Mouse (Mus musculus) erythroblast, adult 5-6 weeks (primary cell): ENCODE measurements around the gene Padi4. TPM values are rescaled to one million over a fixed set of nuclear protein-coding genes. Genes with fewer than 3 reads are reported as not detected.

Experiments used
- ATAC-seq: replicated peaks from 2 replicates; pipeline ENCODE4 v1.8.0; 2016; ENCODE audit warnings: moderate number of reproducible peaks, mild to moderate bottlenecking, moderate TSS enrichment, inconsistent platforms; ENCODE audit not compliant: poor library complexity, low FRiP score, severe bottlenecking
- total RNA-seq, 2 experiments: library from RNA; stranded (forward) in 1 of 2; stranded (reverse) in 1 of 2; fragments of 150-400 nt in 1 of 2; fragments of 200-764, 138-1000 nt in 1 of 2; gene quantifications; 2 replicates each; pipeline versions ENCODE4 v1.2.3 to v1.2.4; 2015 to 2017; ENCODE audit warnings: low replicate concordance in 2 of 2

Padi4 gene
- total RNA-seq (2015; ENCODE audit: low replicate concordance): 17.6 and 18.6 TPM in 2 replicates
- total RNA-seq (2017; ENCODE audit: low replicate concordance): 11.6 and 13.5 TPM in 2 replicates

DNA sequence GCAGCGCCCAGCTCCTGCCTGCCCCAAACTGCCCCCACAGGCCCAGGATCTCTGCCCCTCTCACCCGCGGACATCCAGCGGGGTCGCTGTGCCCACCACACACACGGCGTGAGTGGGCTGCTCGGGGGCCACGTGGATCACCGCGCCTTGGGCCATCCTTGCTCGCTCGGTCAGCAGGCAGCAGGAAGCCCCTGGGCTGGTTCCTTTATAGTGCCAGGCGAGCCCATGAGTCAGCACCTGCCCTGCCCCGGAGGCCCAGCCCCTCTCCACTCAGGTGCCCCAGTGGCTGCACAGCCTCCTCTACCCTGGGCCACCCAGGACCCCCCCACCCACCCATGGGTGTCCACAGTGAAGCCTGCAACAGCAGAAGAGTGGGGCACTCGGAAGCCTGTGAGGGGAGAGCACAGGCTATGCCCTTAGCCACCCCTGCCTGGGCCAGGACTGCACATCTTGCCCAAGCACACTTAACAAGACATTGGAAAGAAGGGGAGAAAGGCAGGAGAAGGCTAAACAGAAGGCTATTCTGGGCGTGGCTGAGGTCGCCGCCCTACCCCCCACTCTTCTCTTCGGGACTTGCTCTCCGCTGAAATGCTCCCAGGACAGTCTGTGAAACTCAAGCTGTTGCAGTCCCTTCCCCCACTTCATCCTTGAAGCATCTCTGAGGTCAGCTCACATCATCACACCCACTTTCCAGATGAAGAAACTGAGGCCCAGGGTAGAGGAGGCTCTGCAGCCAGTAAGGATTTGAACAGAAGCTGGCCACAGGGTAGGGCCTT is at the start of gene Padi4:
Padi4 (minus strand) TSS at position 212 of the 776 bp plus-strand sequence.
- ATAC-seq: no peak

GRCm38 (mm10) chr4:140821988-140822387 is 48.0 kb upstream of the Padi4 start:
- peak; percentile 48; the same call in 1 of the 2 replicates for ATAC-seq

- ATAC-seq: no peak
These were observed 43.4 kb upstream of the Padi4 start for GRCm38 (mm10) chr4:140817413-140817812.

GRCm38 (mm10) chr4:140815996-140816917 is 42.2 kb upstream of the Padi4 start:
- ATAC-seq: no peak

DNA sequence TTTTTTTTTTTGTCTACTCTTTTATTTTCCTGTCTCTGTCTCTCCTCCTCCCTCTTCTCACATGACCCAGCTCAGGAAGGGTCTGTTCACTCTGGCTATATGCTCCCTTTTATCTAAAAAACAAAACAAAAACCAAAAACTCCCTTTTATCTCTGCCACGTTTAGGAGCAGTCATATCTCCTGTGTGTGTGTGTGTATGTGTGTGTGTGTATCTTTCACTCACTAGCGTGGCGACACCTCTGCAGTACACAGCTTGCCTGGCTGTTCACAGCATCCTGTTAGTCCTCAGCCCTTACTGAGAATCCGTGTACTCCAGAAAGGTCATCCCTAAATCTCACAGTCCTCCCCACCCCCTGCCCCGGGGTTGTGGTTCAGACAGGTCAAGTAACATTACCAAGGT is 41.5 kb upstream of the Padi4 start:
- ATAC-seq: no peak

DNA sequence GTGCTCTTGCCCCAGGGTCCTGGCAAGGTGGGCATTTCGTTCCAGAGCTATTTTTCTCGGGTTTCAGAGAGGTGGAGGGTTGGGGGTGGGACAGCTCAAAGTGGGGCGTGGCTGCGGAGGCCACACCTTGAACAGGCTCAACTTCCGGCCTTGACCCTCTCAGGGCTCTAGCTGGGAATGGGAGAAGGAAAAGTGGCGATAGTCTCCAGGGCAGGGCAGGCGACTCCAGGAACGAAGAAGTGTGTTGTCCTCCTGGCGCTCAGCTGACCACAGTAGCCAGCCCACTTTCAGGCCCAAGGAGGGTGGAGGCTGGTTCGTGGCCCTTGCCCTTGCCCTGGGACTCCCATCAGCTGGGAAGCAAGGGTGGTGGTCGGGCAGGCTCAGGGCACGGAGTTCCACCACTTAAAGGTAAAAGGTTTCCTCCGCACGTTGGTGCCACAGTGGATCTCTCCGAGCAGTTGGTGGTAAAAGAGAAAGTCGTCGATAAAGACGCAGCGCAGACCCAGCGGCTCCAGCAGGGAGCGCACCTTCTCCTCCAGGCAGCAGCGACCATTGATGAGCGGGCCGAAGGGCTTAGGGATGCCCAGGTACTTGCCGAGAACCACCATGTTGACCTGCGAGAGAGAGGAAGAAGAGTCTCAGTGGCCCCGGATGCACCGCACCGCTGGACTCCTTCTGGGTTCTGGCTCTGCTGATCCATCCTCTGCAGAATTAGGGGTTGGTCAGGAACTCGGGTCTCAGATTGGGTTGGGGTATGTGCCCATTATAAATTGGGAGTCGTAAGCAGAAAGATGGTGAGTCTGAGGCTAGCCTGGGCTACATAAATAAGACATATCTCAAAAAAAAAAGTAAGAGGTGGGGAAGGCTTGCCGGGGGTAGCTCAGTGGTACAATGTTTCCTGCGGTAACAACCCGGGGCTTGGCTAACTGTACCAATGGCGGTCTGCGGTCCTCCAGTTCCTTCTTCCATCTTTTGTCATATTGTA is 40.5 kb upstream of the Padi4 start:
- ATAC-seq: peak; percentile 78

DNA sequence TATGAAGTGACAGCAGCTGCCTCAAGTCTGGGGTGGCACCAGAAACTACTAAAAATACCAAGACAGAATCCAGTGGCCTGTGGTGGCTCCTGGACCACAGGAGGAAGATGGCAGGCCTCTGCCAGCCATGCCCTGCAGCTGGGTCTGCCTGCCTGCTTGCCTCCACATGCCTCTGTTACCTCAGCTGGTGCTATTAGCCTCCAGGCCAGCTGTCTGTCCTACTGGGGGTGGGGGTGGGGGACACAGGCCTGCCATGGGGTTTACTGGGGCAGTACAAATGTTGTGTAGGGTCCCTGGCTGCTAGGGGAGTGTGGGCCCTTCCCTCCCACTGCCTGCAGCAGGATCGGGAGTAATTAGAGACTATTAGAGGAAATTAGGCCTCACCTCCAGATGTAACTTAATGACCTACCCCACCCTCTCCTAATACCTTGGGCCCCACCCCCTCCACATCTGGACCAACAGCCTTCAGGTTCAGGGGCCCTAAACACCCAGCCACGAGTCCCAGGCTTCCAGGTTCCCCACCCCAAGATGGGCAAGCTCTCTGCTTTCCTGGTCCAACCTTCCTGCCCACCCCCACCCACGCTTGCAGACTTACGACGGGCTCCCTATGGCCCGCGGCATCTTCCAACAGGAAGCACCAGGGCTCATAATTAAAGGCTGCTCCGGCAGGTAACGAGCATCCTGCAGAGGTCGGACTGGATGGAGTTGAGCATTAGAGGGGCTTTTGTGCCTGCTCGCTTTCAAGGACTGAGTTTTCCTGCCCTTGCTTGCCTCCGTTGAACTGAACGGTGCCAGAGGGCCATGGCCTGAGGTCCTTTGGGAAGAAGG is 39.5 kb upstream of the Padi4 start:
- ATAC-seq: no peak

DNA sequence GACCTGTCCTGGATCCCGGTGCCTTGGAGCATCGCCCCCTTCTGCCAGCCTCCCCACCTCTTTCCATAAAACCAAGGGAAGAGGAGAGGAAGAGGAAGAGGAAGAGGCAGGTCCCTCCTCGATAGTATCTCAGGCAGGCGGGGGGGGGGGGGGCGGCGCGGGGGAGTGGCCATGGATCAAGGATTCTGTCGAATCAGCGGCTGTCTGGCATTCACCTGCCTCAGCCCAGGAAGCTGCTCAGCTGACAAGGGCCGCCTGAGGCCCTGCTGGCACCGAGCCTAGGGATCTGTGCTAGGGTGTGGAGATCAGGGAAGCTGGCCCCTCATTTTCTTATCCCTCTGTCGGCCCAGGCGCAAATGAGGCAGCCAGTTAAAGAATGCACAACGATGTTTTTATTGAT is 38.6 kb upstream of the Padi4 start:
- ATAC-seq: no peak

GRCm38 (mm10) chr4:140812191-140812590 is 38.2 kb upstream of the Padi4 start:
- no peak for ATAC-seq

DNA sequence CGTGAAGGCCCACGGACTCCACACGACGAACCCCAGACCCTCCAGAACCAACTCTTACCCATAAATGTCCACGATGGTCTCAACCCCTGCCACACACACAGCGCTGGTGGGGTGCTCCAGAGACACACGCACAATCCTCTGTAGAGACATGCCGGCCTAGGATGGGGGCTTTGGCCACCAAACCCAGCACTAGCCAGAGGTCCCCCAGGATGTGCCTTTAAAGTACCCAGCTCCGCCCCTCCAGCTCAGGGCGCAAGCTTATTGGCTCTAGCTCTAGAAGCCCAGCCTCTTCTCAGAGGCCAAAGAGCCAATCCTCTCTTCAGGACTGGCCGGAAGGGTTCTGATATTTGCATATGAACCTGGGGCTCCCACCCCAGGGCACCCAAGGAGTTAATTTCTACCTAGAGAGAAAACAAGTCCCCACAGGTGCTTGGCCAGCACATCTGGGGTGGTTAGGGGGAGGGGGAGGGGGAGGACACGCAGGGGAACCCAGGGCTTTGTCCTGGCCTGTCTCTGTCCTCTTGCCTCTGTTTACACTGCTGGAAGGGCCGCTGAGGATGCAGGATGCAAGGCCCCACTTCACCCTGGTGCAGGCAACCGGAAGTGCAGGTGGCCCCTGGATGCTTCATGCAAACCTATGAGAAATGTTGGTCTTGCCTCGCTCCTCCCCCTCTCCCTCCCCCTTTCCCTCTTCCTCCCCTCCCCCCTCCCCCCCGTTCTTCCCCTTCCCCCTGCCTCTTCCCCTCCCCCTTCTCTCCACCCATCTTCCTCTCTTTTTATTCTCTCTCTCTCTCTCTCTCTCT is 36.6 kb upstream of the Padi4 start, which contains the start of gene Padi3:
Padi3 (minus strand) TSS at position 191 of the 803 bp plus-strand sequence.
- no peak for ATAC-seq

DNA sequence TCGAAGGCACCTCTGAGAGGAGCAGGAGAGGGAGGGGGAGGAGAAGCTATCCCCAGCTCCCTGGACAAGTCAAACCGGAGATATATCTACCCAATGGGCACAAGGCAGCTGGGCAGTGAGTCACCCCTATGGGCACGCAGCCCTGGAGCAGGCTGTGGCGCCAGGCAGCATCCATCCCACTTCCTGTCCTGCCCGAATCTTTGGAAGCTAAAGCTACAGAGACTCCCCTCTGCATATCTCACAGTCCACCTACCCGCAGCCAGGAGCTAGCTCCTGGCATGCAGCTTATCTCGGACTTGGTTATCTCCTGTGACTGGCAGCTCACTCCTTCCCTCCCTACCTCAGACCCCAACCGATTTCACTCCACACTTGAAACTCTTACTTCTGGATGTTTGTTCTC is 35.1 kb upstream of the Padi4 start:
- ATAC-seq: no peak

GRCm38 (mm10) chr4:140804601-140805000 is 30.6 kb upstream of the Padi4 start:
- no peak for ATAC-seq

DNA sequence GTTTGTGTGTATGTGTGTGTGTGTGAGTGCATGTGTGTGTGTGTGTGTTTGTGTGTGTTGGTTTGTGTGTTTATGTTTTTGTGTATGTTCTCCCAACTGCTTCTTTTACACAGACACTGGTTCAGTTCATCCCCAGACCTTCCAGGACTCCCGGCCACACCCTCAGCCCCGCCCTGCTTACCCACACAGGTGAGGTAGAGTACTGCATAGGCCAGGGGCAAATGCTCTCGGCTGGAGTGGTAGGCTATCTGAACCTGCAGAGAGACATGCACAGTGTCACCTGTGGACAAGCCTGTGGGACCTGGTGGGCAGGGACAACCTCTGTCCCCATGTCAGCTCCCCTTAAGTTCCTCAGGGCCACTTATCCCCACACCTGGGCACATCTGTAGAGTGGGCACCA is 27.3 kb upstream of the Padi4 start:
- no peak for ATAC-seq

DNA sequence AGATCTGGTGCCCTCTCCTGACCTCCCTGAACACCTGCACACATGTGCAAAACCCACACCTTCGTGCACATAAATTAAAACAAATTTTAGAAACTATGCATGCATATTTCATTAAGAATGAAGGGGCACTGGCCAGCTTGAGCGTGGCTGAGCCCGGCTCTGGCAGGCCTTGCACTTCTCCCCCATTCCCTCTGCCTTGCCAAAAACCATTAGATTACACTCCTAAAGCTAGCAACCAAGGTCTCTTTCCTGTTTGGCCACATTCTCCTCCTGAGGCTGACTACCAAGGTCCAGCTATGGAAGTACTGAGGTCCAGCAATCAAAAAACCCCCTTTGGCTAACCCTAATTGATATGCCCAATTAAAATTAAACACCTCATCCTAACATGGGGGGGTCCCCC is 22.8 kb upstream of the Padi4 start:
- no peak for ATAC-seq

DNA sequence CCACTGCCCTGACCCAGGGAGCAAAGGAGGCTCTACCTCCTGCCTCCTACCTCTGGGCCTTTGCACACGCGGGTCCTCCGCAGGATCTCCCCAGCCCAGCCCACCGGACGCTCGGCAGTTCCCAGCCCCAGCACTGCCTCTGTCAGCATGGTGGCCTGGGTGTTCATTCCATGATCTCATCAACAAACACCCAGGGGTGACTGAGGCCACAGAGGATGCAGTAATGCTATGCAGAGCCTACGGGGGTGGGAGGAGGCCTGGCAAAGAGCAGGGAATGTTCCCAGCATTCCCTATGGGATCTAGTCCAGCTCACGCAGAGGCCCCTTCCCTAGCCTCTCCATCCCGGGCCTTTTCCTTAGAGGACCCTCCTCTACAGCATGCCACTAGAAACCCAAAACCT is 20.6 kb upstream of the Padi4 start:
- no peak for ATAC-seq

- no peak for ATAC-seq
These were observed 19.8 kb upstream of the Padi4 start for GRCm38 (mm10) chr4:140793795-140794194.

DNA sequence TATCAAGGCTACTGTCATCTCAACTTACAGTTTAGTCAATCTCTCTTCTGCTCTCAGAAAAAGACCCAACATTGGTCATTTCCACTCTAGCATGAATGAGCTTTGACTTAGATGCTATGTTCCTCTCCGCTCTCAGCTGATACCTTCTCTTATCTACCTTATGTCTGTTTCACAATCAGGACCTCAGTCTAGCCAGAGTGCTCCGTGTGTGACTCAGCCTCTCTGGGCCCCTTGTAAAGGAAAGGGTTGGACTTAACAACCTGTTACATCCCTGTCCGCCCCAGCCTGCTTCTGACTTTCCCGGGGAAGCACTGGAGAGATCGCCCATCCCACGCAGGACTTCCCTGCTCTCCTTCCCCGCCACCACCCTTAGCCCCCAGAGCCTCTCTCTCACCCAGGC is 18.5 kb upstream of the Padi4 start:
- ATAC-seq: no peak

GRCm38 (mm10) chr4:140791071-140791470 is 17.0 kb upstream of the Padi4 start:
- no peak for ATAC-seq
